Mouse (Mus musculus): ENCODE measurements at regions not wholly inside any gene's neighbourhood (a gene's known extent, or its start where the extent isn't known, plus 50 kb on each side); places are given as distances from the start of the nearest gene placed in this dataset.

DNA sequence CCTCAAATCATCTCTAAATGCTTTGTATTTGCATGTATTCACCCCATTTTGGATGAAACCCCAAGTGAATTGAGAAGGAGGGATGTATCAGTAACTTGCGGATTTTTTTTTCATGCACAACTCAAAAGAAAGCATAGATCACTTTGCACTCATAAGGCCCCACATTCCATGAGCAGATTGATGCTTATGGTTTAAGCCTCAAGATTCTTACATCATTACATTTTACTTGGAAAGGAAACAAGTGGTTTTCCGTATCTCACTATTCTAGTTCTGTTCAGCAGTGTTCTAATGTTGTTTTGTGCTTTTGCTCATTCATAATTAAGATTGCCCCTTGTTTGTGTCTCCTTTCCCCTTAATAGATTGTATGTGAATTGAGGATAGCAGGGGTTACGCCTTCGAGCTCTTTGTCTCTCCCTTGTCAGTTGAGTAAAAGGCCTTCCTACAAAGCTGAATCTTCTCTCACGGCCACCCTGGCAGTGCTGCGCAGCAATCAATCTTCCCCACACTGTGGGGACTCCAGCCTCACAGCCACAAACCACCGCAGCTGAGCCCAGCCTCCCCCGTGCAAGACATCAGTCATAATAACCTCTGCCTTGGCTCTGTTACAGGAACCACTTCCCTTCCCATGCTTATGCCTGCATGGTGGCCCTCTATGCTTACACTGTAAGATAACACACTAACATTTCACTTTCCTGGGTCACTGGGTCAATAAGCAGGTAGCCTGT lies 284.5 kb downstream of the Cenpc1 start:
- peaks cover 10% of the 10 kb centered on the region for H3K4me1 ChIP-seq (ENCODE audit: control insufficient read depth, insufficient read depth, low read length)
- no peak for TF ChIP-seq CTCF (IDR thresholded peaks at IDR 0.05; ENCODE audit: low read depth, low read length)
- TF ChIP-seq POLR2A (IDR thresholded peaks at IDR 0.05; ENCODE audit: borderline replicate concordance, low read depth, low read length): no peak
- H3K4me3 ChIP-seq (ENCODE audit: insufficient read depth, low read length): no peak overlapping the region
- H3K27ac ChIP-seq (ENCODE audit: insufficient read depth, low read depth, low read length): no peak overlapping the region

- TF ChIP-seq CTCF (IDR thresholded peaks at IDR 0.05; ENCODE audit: low read depth, low read length): no peak
- TF ChIP-seq POLR2A (IDR thresholded peaks at IDR 0.05; ENCODE audit: borderline replicate concordance, low read depth, low read length): no peak
- Histone ChIP-seq H3K4me3 (ENCODE audit: insufficient read depth, low read length) (no peak overlapping the region), H3K4me1 (ENCODE audit: control insufficient read depth, insufficient read depth, low read length) (peaks cover 10% of the 10 kb centered on the region), H3K27ac (ENCODE audit: insufficient read depth, low read depth, low read length) (no peak overlapping the region)
These were observed 285.4 kb downstream of the Cenpc1 start for GRCm38 (mm10) chr5:85780017-85780416.

DNA sequence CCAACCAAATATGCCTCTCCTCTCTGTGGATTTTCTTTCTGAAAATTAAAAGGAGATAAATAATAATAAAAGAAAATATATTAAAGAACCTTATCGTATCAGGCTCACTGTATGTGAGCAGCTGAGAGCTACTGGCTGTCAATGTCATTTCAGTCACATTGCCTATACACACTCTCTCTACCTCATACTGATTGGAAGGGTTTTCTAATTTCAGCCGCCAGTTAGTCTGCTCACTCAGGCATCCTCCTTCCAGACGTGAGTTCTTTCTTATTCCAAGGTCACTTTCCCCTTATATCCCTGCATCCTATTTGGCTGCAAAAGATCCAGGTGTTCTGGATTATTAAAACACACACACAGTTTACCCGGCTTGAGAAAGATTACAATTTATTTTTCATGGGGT lies 286.2 kb downstream of the Cenpc1 start:
- no peak for TF ChIP-seq POLR2A (IDR thresholded peaks at IDR 0.05; ENCODE audit: borderline replicate concordance, low read depth, low read length)
- no peak for TF ChIP-seq CTCF (IDR thresholded peaks at IDR 0.05; ENCODE audit: low read depth, low read length)
- Histone ChIP-seq H3K4me1 (ENCODE audit: control insufficient read depth, insufficient read depth, low read length) (peaks cover 10% of the 10 kb centered on the region), H3K27ac (ENCODE audit: insufficient read depth, low read depth, low read length) (no peak overlapping the region)

GRCm38 (mm10) chr5:85772660-85773059 lies 292.7 kb downstream of the Cenpc1 start:
- H3K4me3 ChIP-seq (ENCODE audit: insufficient read depth, low read length): no peak overlapping the region
- no peak overlapping the region for H3K27ac ChIP-seq (ENCODE audit: insufficient read depth, low read depth, low read length)
- TF ChIP-seq POLR2A (IDR thresholded peaks at IDR 0.05; ENCODE audit: borderline replicate concordance, low read depth, low read length): no peak
- TF ChIP-seq CTCF (IDR thresholded peaks at IDR 0.05; ENCODE audit: low read depth, low read length): no peak
- no peaks in the 10 kb centered on the region for H3K4me1 ChIP-seq (ENCODE audit: control insufficient read depth, insufficient read depth, low read length)

More for the DNA sequence above, 286.2 kb downstream of the Cenpc1 start:
- H3K4me3 ChIP-seq (ENCODE audit: insufficient read depth, low read length): no peak overlapping the region

DNA sequence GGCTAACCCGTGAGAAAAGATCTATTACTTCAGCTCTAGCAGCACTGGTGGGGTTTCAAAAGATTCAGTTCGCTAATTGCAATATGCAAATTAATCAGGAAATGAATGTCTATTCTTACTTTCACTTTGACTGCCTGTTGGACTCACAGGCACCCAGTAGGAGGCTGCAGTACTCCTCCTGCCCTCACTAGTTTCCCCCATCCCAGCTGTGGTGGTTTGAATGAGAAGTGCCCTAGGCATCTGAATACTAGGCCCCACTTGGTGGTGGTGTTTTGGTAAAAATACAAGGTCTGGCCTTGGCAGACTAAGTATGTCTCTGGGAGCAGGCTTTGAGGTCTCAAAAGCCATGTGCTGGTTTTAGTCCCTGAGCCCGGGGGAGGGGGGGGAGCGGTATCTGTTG lies 293.3 kb downstream of the Cenpc1 start:
- no peak overlapping the region for H3K27ac ChIP-seq (ENCODE audit: insufficient read depth, low read depth, low read length)
- TF ChIP-seq CTCF (IDR thresholded peaks at IDR 0.05; ENCODE audit: low read depth, low read length) (no peak), POLR2A (IDR thresholded peaks at IDR 0.05; ENCODE audit: borderline replicate concordance, low read depth, low read length) (no peak)
- H3K4me3 ChIP-seq (ENCODE audit: insufficient read depth, low read length): no peak overlapping the region
- no peaks in the 10 kb centered on the region for H3K4me1 ChIP-seq (ENCODE audit: control insufficient read depth, insufficient read depth, low read length)

DNA sequence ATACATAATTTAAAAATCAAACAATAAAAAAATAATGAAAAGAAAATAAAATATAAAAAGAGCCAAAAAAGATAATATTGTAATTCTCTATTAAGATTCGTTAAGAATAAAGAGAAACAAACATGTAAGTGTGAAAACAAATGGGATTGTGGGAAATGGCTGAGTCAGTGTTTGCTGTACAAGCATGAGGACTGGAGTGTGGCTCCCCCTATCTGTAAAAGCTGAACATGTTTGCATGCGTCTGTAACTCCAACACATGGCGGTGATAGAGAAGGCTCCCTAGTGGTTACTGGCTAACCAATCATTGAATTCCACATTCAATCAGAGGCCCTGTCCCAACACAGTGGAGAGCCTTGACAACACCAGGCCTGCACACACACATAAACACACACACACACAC lies 298.2 kb downstream of the Cenpc1 start:
- no peaks in the 10 kb centered on the region for H3K4me1 ChIP-seq (ENCODE audit: control insufficient read depth, insufficient read depth, low read length)
- no peak overlapping the region for H3K4me3 ChIP-seq (ENCODE audit: insufficient read depth, low read length)
- H3K27ac ChIP-seq (ENCODE audit: insufficient read depth, low read depth, low read length): no peak overlapping the region
- TF ChIP-seq CTCF (IDR thresholded peaks at IDR 0.05; ENCODE audit: low read depth, low read length): no peak
- no peak for TF ChIP-seq POLR2A (IDR thresholded peaks at IDR 0.05; ENCODE audit: borderline replicate concordance, low read depth, low read length)

GRCm38 (mm10) chr5:85756716-85757115 lies 308.7 kb downstream of the Cenpc1 start:
- no peak for TF ChIP-seq POLR2A (IDR thresholded peaks at IDR 0.05; ENCODE audit: borderline replicate concordance, low read depth, low read length)
- TF ChIP-seq CTCF (IDR thresholded peaks at IDR 0.05; ENCODE audit: low read depth, low read length): no peak
- Histone ChIP-seq H3K27ac (ENCODE audit: insufficient read depth, low read depth, low read length) (no peak overlapping the region), H3K4me3 (ENCODE audit: insufficient read depth, low read length) (no peak overlapping the region), H3K4me1 (ENCODE audit: control insufficient read depth, insufficient read depth, low read length) (no peaks in the 10 kb centered on the region)

DNA sequence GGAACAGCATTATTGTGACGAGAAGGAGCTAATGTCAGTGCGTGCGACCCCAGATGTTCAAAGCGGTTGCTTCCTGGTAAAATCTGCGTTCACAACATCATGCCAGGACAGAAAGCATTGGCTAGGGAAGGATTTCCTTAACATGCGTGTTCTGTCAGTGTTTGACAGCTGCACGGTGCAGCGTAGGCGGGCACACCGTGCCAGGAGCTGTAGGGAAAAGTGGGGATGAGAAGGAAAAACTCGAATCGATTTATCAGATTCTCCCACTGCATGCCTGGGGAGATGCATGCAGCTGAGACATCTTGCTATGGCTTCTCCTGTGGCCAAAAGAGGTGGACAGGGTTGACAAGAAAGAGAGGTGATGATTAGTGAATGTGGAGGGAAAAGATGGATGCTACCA lies 311.2 kb downstream of the Cenpc1 start:
- TF ChIP-seq CTCF (IDR thresholded peaks at IDR 0.05; ENCODE audit: low read depth, low read length) (no peak), POLR2A (IDR thresholded peaks at IDR 0.05; ENCODE audit: borderline replicate concordance, low read depth, low read length) (no peak)
- Histone ChIP-seq H3K27ac (ENCODE audit: insufficient read depth, low read depth, low read length) (no peak overlapping the region), H3K4me1 (ENCODE audit: control insufficient read depth, insufficient read depth, low read length) (no peaks in the 10 kb centered on the region), H3K4me3 (ENCODE audit: insufficient read depth, low read length) (no peak overlapping the region)

DNA sequence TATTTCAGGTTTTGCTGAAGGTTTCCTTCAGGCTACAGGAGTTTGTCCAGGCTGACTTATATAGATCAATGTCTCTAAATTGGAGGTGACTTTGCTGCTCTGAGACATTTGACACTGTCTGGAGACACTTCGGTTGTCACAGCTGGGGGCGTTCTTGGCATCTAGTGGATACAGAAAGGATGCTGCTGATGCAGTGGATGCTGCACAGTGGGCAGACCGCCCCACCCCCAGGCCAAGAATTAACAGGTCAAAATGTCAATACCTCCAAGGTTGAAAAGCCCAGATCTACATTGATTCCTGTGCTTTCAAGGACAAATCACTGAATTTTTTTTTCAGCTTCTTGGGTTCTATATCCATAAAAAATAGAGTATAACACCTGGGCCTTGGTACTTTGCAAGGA lies 312.3 kb downstream of the Cenpc1 start:
- H3K27ac ChIP-seq (ENCODE audit: insufficient read depth, low read depth, low read length): no peak overlapping the region
- no peak overlapping the region for H3K4me3 ChIP-seq (ENCODE audit: insufficient read depth, low read length)
- TF ChIP-seq POLR2A (IDR thresholded peaks at IDR 0.05; ENCODE audit: borderline replicate concordance, low read depth, low read length) (no peak), CTCF (IDR thresholded peaks at IDR 0.05; ENCODE audit: low read depth, low read length) (no peak)
- no peaks in the 10 kb centered on the region for H3K4me1 ChIP-seq (ENCODE audit: control insufficient read depth, insufficient read depth, low read length)

- no peak overlapping the region for H3K4me3 ChIP-seq (ENCODE audit: insufficient read depth, low read length)
- TF ChIP-seq POLR2A (IDR thresholded peaks at IDR 0.05; ENCODE audit: borderline replicate concordance, low read depth, low read length) (no peak), CTCF (IDR thresholded peaks at IDR 0.05; ENCODE audit: low read depth, low read length) (no peak)
- no peaks in the 10 kb centered on the region for H3K4me1 ChIP-seq (ENCODE audit: control insufficient read depth, insufficient read depth, low read length)
- no peak overlapping the region for H3K27ac ChIP-seq (ENCODE audit: insufficient read depth, low read depth, low read length)
These were observed 313.7 kb downstream of the Cenpc1 start for GRCm38 (mm10) chr5:85751649-85752048.
